Mouse (Mus musculus): ENCODE measurements around the gene Fbn1. TPM values are rescaled to one million over a fixed set of nuclear protein-coding genes. Genes with fewer than 3 reads are reported as not detected.

Gene Fbn1
- polyA plus RNA-seq, 1 experiment, result 3.5 TPM

DNA sequence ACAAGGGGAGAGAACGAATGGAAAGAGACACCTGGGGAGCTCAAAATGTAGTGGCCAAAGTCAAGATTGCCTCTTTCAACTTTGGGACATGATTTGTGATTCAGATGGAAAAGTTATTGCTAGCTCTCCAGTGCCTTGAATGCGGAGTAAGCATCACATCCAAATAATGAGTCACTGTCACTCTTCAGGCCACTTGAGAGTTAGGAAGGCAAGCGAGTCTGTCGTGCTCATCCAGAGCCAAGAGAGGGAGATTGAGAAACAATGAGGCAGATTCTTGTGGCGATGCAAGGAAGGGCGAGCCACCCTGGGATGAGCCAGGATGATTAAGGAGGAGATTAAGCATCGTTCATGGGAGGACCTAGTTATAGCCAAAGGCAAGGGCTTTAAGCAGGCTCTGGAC lies 176.2 kb downstream of the Fbn1 start:
- no peak overlapping the region for H3K27ac ChIP-seq (ENCODE audit: control insufficient read depth, insufficient read depth, low read depth, low read length, poor library complexity)
- WGBS, result 80% methylated on average over 7 of the region's 7 CpGs
- TF ChIP-seq CTCF (IDR thresholded peaks at IDR 0.05; ENCODE audit: control insufficient read depth, insufficient read depth, low read length), result no peak
- TF ChIP-seq POLR2A (IDR thresholded peaks at IDR 0.05; ENCODE audit: borderline replicate concordance, control insufficient read depth, low read depth, low read length), result no peak

DNA sequence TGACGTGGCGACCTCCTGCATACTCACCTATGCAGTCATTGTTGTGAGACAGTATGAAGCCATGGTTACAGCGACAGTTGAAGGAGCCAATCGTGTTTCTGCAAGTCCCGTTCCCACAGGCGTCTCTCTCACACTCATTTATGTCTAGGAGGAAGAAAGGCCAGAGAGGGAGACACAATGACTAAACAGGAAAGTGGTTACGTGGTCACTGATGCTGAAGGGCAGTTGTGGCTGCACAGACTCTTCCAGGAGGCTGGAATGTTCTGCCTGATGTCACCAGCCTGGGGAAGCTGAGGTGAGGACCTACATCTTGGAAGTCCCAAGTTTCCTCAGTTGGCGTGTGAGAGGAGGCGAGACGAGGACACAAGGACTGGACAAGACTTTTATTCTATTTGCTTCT lies 177.3 kb downstream of the Fbn1 start:
- no peak overlapping the region for H3K27ac ChIP-seq (ENCODE audit: control insufficient read depth, insufficient read depth, low read depth, low read length, poor library complexity)
- H3K4me3 ChIP-seq (replicated peaks; ENCODE audit: control insufficient read depth, low read depth, low read length), result no peak overlapping the region
- no peak for TF ChIP-seq POLR2A (IDR thresholded peaks at IDR 0.05; ENCODE audit: borderline replicate concordance, control insufficient read depth, low read depth, low read length)
- no peak for TF ChIP-seq CTCF (IDR thresholded peaks at IDR 0.05; ENCODE audit: control insufficient read depth, insufficient read depth, low read length)
- H3K4me1 ChIP-seq (ENCODE audit: control insufficient read depth, insufficient read depth, low read length), result no peaks in the 10 kb centered on the region
- WGBS, result 68% methylated on average over 10 of the region's 10 CpGs

More for the DNA sequence above, 176.2 kb downstream of the Fbn1 start:
- H3K4me1 ChIP-seq (ENCODE audit: control insufficient read depth, insufficient read depth, low read length), result no peaks in the 10 kb centered on the region
- no peak overlapping the region for H3K4me3 ChIP-seq (replicated peaks; ENCODE audit: control insufficient read depth, low read depth, low read length)

DNA sequence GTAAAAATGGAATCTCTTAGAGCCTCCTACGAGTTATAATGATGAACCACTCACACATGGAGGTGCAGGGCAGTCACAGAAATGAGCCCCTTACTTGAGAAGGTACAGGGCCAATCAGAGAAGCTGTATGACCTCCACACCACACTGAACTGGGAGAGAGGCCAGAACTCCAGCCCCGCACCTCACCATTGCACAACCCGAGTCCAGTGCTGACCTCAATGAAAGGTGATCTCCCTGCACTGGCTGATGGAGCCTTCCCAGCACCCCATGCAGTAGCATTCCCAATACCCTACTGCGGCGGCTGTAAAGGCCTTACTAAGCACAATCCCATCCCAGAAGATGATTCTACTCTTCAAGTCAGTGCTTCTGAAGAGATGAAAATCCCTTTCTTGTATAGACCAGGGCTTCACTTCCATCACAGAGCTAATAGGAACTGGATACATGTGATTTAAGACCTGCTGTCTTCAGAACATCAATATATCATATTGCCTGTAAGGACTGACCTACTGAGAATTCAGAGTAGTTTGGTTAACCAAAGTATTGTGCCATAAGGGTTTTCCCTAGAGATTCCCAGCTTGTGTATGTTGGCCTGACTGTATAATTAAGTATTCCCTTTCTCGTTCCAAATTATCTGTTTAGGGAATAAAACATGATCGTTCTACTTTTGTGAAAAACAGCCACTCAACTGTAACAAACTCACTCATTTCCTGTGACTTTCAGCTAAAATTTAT lies 182.5 kb downstream of the Fbn1 start:
- no peak overlapping the region for H3K27ac ChIP-seq (ENCODE audit: control insufficient read depth, insufficient read depth, low read depth, low read length, poor library complexity)
- WGBS, result 78% methylated on average over 7 of the region's 7 CpGs
- no peak overlapping the region for H3K4me3 ChIP-seq (replicated peaks; ENCODE audit: control insufficient read depth, low read depth, low read length)
- H3K4me1 ChIP-seq (ENCODE audit: control insufficient read depth, insufficient read depth, low read length), result no peaks in the 10 kb centered on the region
- TF ChIP-seq POLR2A (IDR thresholded peaks at IDR 0.05; ENCODE audit: borderline replicate concordance, control insufficient read depth, low read depth, low read length) (no peak), CTCF (IDR thresholded peaks at IDR 0.05; ENCODE audit: control insufficient read depth, insufficient read depth, low read length) (no peak)

DNA sequence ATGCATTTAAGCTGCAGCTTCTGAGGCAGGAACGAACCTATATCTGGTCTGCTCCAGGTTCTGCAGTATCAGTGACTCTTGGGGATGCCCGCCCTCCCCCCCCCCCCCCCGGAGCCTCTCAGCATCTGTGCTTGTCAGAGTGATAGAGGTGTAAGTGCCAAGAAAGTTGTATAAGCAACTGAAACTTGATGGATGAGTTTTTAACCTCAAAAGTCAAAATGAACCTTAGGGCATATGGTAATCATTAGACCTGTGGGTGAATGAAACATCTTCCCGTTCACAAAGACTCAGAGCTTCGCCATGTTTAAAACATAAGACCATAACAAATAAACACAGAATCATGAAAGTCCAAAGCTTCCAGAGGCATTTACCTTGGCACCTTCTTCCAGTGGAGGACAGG lies 183.3 kb downstream of the Fbn1 start:
- WGBS, result 78% methylated on average over 5 of the region's 5 CpGs
- Histone ChIP-seq H3K4me1 (ENCODE audit: control insufficient read depth, insufficient read depth, low read length) (no peaks in the 10 kb centered on the region), H3K4me3 (replicated peaks; ENCODE audit: control insufficient read depth, low read depth, low read length) (no peak overlapping the region), H3K27ac (ENCODE audit: control insufficient read depth, insufficient read depth, low read depth, low read length, poor library complexity) (no peak overlapping the region)
- TF ChIP-seq POLR2A (IDR thresholded peaks at IDR 0.05; ENCODE audit: borderline replicate concordance, control insufficient read depth, low read depth, low read length) (no peak), CTCF (IDR thresholded peaks at IDR 0.05; ENCODE audit: control insufficient read depth, insufficient read depth, low read length) (no peak)

DNA sequence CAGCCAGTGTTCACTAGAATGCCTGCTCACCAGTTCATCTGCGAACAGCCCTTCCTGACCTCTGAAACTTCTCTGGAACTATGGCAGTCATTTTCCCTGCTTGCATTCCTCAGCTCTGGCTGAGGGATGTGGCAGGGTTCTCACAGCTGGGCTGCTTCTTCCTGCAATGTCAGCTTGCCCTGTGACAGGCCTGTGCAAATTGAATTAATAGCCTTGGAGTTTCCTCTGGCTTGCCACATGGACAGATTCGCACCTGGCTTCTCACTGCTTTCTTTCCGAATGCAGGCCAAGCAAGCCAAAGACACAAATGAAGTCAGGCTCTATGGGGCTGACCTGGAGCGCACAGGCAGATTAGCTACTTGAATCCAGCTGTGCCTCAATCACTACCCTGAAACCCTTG lies 184.4 kb downstream of the Fbn1 start:
- WGBS, result 86% methylated on average over 4 of the region's 4 CpGs
- TF ChIP-seq POLR2A (IDR thresholded peaks at IDR 0.05; ENCODE audit: borderline replicate concordance, control insufficient read depth, low read depth, low read length) (no peak), CTCF (IDR thresholded peaks at IDR 0.05; ENCODE audit: control insufficient read depth, insufficient read depth, low read length) (no peak)
- no peak overlapping the region for H3K27ac ChIP-seq (ENCODE audit: control insufficient read depth, insufficient read depth, low read depth, low read length, poor library complexity)
- no peaks in the 10 kb centered on the region for H3K4me1 ChIP-seq (ENCODE audit: control insufficient read depth, insufficient read depth, low read length)
- no peak overlapping the region for H3K4me3 ChIP-seq (replicated peaks; ENCODE audit: control insufficient read depth, low read depth, low read length)

DNA sequence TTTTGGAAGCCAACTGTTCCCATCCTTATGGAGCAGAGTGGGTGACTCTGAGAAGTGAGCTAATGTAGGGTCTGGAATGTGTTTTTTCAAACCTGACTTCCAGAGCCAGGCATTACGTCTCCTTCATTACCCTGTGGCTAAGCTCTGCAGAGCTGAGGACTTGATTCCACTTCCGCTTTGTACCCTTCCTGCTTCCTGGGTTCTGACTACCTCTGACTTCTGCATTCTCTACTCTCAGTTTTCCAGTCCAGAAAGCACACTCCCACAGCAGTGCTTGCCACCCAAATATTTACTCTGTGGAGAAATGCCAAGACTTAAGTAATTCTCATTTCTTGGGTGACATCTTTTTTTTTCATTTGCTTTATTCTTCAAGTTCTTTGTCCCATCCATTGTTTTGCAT lies 185.2 kb downstream of the Fbn1 start:
- Histone ChIP-seq H3K27ac (ENCODE audit: control insufficient read depth, insufficient read depth, low read depth, low read length, poor library complexity) (no peak overlapping the region), H3K4me1 (ENCODE audit: control insufficient read depth, insufficient read depth, low read length) (no peaks in the 10 kb centered on the region), H3K4me3 (replicated peaks; ENCODE audit: control insufficient read depth, low read depth, low read length) (no peak overlapping the region)
- TF ChIP-seq POLR2A (IDR thresholded peaks at IDR 0.05; ENCODE audit: borderline replicate concordance, control insufficient read depth, low read depth, low read length) (no peak), CTCF (IDR thresholded peaks at IDR 0.05; ENCODE audit: control insufficient read depth, insufficient read depth, low read length) (no peak)
- 45% methylated on average over 2 of the region's 2 CpGs for WGBS

DNA sequence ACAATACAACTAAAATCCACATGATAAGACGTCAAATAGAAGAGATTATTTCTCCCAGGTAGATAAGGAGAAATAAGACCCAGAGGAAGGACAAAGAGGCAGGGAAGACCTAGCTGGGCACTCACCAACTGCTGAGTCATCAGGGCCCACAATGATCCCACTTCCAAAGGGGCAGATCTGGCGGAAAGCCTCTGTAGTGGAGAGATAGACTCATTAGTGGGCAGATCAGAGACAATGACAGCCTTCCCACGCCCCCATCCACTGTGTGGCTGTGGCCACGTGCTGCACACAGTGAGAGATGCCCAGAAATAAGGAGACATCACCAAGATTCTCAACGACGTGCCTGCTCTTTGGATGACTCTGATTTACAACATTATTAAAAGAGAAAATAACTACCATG lies 186.7 kb downstream of the Fbn1 start:
- no peak overlapping the region for H3K4me3 ChIP-seq (replicated peaks; ENCODE audit: control insufficient read depth, low read depth, low read length)
- H3K4me1 ChIP-seq (ENCODE audit: control insufficient read depth, insufficient read depth, low read length), result no peaks in the 10 kb centered on the region
- no peak overlapping the region for H3K27ac ChIP-seq (ENCODE audit: control insufficient read depth, insufficient read depth, low read depth, low read length, poor library complexity)
- WGBS, result 70% methylated on average over 6 of the region's 6 CpGs
- TF ChIP-seq POLR2A (IDR thresholded peaks at IDR 0.05; ENCODE audit: borderline replicate concordance, control insufficient read depth, low read depth, low read length) (no peak), CTCF (IDR thresholded peaks at IDR 0.05; ENCODE audit: control insufficient read depth, insufficient read depth, low read length) (no peak)

DNA sequence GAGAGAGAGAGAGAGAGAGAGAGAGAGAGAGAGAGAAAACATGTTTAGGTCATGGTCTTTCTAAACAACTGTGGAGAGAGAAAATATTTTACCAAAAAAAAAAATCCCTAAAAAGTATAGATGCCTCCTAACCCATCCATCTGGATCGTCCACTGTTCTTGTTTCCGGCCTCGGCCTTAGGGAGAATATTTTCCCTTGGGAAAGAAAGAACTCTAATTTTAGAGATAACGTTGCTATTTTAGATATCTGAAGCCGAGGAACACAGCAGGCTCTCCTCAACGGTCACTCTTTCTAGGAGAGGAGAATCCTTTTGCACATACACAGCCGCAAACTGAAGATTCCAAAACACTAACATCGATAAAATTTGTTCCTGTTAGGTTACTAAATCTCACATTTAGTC lies 188.1 kb downstream of the Fbn1 start:
- Histone ChIP-seq H3K4me1 (ENCODE audit: control insufficient read depth, insufficient read depth, low read length) (no peaks in the 10 kb centered on the region), H3K4me3 (replicated peaks; ENCODE audit: control insufficient read depth, low read depth, low read length) (no peak overlapping the region), H3K27ac (ENCODE audit: control insufficient read depth, insufficient read depth, low read depth, low read length, poor library complexity) (no peak overlapping the region)
- 81% methylated on average over 8 of the region's 8 CpGs for WGBS
- no peak for TF ChIP-seq POLR2A (IDR thresholded peaks at IDR 0.05; ENCODE audit: borderline replicate concordance, control insufficient read depth, low read depth, low read length)
- no peak for TF ChIP-seq CTCF (IDR thresholded peaks at IDR 0.05; ENCODE audit: control insufficient read depth, insufficient read depth, low read length)
